Mouse (Mus musculus) limb, embryonic 11.5 days (tissue): ENCODE measurements around the gene Arhgap22. TPM values are rescaled to one million over a fixed set of nuclear protein-coding genes. Genes with fewer than 3 reads are reported as not detected.

Source experiments
- ATAC-seq: fragments of 200-750 bp; cut with Nextera tagmentation; 2 replicates; pipeline ENCODE4 v1.8.0; 2017; ENCODE audit warnings: low read depth; ENCODE audit not compliant: insufficient number of reproducible peaks, low FRiP score, low TSS enrichment
- DNase-seq: peaks from one replicate; pipeline ENCODE4 v3.0.0-alpha.2; 2015; ENCODE audit warnings: low spot score
- H3K27ac ChIP-seq: fragments of 300-500 bp; sonication (generic); replicated peaks from 2 replicates; pipeline ENCODE4 v1.5.1; 2014; ENCODE audit warnings: low read depth, mild to moderate bottlenecking, low read length
- H3K27me3 ChIP-seq: fragments of 300-500 bp; sonication (generic); 2 replicates; pipeline ENCODE4 v1.6.1; 2014; ENCODE audit warnings: mild to moderate bottlenecking, low read length, mixed read lengths; ENCODE audit not compliant: control insufficient read depth, insufficient read depth
- H3K36me3 ChIP-seq: fragments of 300-500 bp; sonication (generic); 2 replicates; pipeline ENCODE4 v1.6.1; 2014; ENCODE audit warnings: mild to moderate bottlenecking, low read length, moderate library complexity, mixed read lengths; ENCODE audit not compliant: control insufficient read depth, insufficient read depth
- H3K4me1 ChIP-seq: fragments of 300-500 bp; sonication (generic); 2 replicates; pipeline ENCODE4 v1.6.1; 2014; ENCODE audit warnings: low read length, mixed read lengths; ENCODE audit not compliant: control insufficient read depth, insufficient read depth
- H3K4me2 ChIP-seq: fragments of 300-500 bp; sonication (generic); 2 replicates; pipeline ENCODE4 v1.6.1; 2014; ENCODE audit warnings: low read depth, mild to moderate bottlenecking, moderate library complexity; ENCODE audit not compliant: severe bottlenecking
- H3K4me3 ChIP-seq: fragments of 300-500 bp; sonication (generic); 2 replicates; pipeline ENCODE4 v1.5.1; 2014; ENCODE audit warnings: low read depth, low read length
- H3K9ac ChIP-seq: fragments of 300-500 bp; sonication (generic); 2 replicates; pipeline ENCODE4 v1.6.1; 2014; ENCODE audit warnings: mild to moderate bottlenecking, low read length
- H3K9me3 ChIP-seq: fragments of 300-500 bp; sonication (generic); 2 replicates; pipeline ENCODE4 v1.6.1; 2016; ENCODE audit warnings: low read length; ENCODE audit not compliant: control insufficient read depth
- WGBS: fragments of 180-500 bp; shearing (Covaris S2); extraction: QIAGEN DNeasy Blood & Tissue Kit; methylation state at CpG from one replicate; pipeline ENCODE4 v1.1.7; 2014; 5-methylcytosine and 5-hydroxymethylcytosine counted together
- polyA plus RNA-seq: library from polyadenylated mRNA; unstranded; fragments of >200 nt; fragmentation: Nextera tagmentation; extraction: Ambion mirVana; gene quantifications from 2 replicates; pipeline ENCODE4 v1.2.1, GENCODE M21; 2014

The Arhgap22 gene
- polyA plus RNA-seq, 1 experiment from 2014 or later: 2.7 TPM

DNA sequence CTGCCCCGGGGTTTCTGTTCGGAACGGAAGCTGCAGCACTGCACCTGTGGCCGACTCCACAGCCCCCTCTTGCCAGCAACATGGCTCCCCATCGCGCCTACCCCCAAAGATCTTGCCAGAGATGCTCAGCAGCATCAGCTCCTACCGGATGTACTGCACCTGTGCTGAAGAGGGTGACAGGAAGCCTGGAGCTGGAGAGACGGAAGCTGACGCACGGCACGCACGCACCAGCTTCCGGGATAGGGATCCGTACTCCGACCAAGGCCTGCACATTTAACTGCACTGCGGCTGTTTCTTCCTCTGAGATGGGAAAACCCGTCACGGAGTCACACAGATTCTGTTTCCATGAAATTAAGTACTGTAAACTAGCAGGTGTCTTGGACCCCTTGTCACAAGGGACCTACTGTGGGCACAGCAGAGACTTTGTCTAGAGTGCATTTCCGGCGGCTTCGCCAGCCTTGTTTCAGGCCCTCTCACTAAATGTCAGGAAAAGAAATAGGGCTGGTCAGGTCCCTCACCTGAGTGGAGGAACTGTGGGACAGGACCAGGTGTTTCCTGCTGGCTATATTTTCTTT is 23.9 kb upstream of the Arhgap22 start:
- DNase-seq: no peak
- H3K27ac ChIP-seq: no peak overlapping the region
- no peak for ATAC-seq
- no peak overlapping the region for H3K4me3 ChIP-seq
- H3K4me2 ChIP-seq: no peak overlapping the region
- H3K27me3 ChIP-seq: no peaks in the 10 kb centered on the region
- H3K36me3 ChIP-seq: no peaks in the 10 kb centered on the region
- no peaks in the 10 kb centered on the region for H3K4me1 ChIP-seq
- 93% methylated on average over 21 of the region's 21 CpGs for WGBS
- H3K9ac ChIP-seq: no peak overlapping the region
- H3K9me3 ChIP-seq: no peaks in the 10 kb centered on the region

DNA sequence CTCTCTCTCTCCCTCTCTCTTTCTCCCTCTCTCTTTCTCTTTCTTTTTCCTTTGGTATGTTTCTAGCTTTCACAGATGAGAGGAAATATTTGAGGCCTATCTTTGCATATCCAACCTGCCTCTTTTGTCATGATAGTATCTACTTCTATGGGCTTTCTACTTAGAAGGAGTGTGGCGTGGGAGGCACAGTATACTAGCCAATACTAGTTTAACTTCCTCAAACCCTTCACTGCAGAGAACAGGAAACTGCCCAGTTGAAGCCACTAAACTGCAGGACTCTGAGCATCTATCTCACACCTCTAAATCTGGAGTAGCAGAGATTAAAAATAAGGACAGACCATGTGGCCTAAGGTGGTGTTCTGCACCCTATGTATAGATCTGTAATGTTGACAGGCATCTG is 23.2 kb upstream of the Arhgap22 start:
- Histone ChIP-seq H3K4me2 (no peak overlapping the region), H3K4me3 (no peak overlapping the region), H3K9ac (no peak overlapping the region), H3K27me3 (no peaks in the 10 kb centered on the region), H3K36me3 (no peaks in the 10 kb centered on the region), H3K9me3 (no peaks in the 10 kb centered on the region), H3K4me1 (no peaks in the 10 kb centered on the region), H3K27ac (no peak overlapping the region)
- ATAC-seq (no peak), DNase-seq (no peak)
- 69% methylated on average over 1 of the region's 1 CpGs for WGBS

DNA sequence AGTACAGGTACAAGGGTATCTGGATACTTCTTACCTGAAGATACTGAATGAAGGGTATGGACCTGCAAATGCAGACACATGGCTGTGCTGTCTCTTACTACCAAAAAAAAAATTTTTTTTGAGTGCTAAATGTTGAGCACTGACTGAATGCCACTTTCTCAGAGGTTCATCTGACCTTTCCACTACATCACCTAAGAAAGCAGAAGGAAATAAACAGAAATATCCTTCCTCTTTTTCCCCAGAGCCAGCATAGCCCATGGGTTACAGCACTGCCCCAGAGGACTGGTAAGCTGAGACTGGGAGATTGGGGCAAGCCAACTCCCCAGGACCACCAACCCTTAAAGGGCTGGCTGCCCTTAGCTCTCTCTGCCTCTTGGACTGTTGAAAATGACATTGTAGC is 20.1 kb upstream of the Arhgap22 start:
- Histone ChIP-seq H3K4me2 (no peak overlapping the region), H3K27me3 (no peaks in the 10 kb centered on the region), H3K4me3 (no peak overlapping the region), H3K9ac (no peak overlapping the region), H3K27ac (no peak overlapping the region), H3K36me3 (no peaks in the 10 kb centered on the region), H3K4me1 (no peaks in the 10 kb centered on the region), H3K9me3 (no peaks in the 10 kb centered on the region)
- ATAC-seq (no peak), DNase-seq (no peak)

DNA sequence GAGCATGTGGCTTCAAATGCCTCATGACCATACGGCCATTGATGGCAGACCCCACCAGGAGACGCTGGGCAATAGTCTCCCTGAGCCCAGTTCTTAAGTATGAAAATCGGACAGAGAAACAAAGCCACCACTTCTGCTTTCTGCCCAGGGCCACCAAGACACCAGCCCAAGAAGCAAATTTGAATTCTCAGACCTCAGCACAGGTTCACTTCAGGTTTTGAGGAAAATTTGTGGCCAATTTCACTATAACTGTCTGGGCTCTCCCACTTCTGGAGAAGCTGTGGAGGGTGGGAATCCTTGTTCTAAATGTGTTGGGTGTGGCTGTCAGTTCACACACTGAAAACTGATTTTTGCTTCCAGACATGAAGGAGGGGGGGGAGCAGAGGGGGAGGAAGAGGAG is 19.6 kb upstream of the Arhgap22 start:
- 74% methylated on average over 3 of the region's 3 CpGs for WGBS
- no peaks in the 10 kb centered on the region for H3K4me1 ChIP-seq
- DNase-seq: no peak
- no peak overlapping the region for H3K4me2 ChIP-seq
- no peaks in the 10 kb centered on the region for H3K9me3 ChIP-seq
- no peak for ATAC-seq
- no peaks in the 10 kb centered on the region for H3K36me3 ChIP-seq
- H3K27ac ChIP-seq: no peak overlapping the region
- H3K27me3 ChIP-seq: no peaks in the 10 kb centered on the region
- no peak overlapping the region for H3K4me3 ChIP-seq
- no peak overlapping the region for H3K9ac ChIP-seq

DNA sequence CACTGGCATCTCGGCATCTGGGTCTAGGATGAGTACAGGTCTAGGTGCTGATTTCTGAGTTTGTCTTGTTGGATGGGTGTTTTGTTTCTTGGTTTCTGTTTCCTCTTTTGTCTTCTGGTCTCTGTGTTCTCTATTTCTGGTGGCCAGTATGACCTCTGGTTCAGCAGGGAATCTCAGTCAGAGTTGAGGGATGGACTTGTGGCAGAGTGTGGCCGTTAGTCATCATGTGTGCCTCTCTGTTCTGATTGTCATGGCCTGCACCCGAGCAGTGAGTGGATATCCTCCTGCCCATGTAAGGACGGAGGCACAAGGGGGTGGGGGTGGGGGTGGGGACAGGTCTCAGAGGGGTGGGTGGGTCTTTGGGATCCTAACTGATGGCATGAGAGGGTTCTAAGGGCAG is 11.7 kb upstream of the Arhgap22 start:
- no peaks in the 10 kb centered on the region for H3K9me3 ChIP-seq
- H3K4me3 ChIP-seq: no peak overlapping the region
- H3K27me3 ChIP-seq: no peaks in the 10 kb centered on the region
- DNase-seq (no peak), ATAC-seq (no peak)
- H3K36me3 ChIP-seq: no peaks in the 10 kb centered on the region
- H3K27ac ChIP-seq: no peak overlapping the region
- WGBS: 75% methylated on average over 4 of the region's 4 CpGs
- no peak overlapping the region for H3K9ac ChIP-seq
- H3K4me1 ChIP-seq: no peaks in the 10 kb centered on the region
- H3K4me2 ChIP-seq: no peak overlapping the region

DNA sequence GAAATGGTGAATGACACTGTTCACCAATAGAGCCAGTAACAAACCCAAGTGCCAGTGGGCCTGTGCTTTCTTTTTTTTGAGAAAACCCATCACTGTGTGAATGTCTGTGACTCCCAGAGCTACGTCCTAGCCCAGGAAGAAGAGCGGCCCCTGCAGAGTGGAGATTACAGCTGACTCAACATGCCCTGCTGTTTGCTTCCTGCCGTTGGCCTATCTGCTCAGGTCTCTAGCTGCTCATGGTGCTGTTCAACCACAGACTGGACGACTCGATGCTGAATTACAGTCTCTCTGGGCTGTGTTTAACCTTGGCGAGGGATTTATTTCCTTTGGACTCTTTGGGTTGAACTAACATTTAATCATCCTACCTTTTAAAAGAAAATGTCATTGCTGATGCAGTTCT is 10.9 kb upstream of the Arhgap22 start:
- Histone ChIP-seq H3K4me2 (no peak overlapping the region), H3K9me3 (no peaks in the 10 kb centered on the region), H3K4me1 (no peaks in the 10 kb centered on the region), H3K36me3 (no peaks in the 10 kb centered on the region), H3K9ac (no peak overlapping the region), H3K27ac (no peak overlapping the region), H3K4me3 (no peak overlapping the region), H3K27me3 (no peaks in the 10 kb centered on the region)
- no peak for ATAC-seq
- DNase-seq: no peak
- 83% methylated on average over 6 of the region's 6 CpGs for WGBS

DNA sequence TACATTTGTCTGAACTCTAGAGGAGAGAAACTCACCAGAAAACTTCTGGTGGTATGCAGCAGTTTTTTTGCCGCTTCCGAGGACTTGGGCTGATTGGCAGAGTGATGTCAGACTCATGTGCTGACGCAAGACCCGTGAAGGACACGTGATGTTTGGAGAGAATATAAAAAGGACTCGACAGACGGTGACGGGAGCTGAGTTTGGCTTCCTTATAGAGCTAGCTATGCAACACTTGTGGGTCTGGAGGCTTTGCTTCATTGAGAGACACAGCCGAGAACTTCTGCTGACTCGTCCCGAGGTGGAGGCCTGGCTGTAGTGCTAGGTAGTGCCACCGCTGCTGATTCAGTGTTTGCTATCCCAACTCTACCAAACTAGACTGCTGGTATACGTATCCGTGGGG is 10.0 kb upstream of the Arhgap22 start:
- 89% methylated on average over 14 of the region's 14 CpGs for WGBS
- no peak for DNase-seq

DNA sequence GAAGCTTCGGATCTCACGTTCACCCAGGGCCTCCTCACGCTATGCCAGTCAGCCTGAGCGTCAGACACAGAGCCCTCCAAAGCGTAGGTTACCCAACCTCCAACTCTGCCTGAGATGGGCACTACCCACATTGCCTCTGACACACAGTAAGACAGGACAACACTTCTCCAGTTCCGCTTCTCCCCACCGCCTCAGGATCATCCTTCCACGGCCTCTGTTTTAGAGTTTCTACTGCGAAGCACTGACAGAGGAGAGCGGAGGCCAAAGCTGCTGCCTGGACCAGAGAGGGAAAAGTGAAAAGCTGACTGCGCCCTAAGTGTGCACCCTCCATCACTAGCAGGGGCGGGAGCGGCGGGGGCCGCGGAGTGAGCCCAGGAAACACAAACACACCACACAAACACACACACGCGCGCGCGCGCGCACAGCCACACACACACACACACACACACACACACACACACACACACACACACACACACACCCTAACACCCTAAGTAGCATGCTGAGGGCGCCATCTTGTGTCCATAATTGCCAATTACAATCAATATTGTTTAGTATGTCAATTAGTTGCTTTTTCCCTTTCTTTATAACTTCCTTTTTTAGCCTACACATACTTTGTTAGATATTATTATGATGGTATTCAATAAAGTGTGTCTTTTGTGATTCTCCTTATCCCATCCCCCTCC is 8.4 kb upstream of the Arhgap22 start:
- no peaks in the 10 kb centered on the region for H3K36me3 ChIP-seq
- ATAC-seq (no peak), DNase-seq (no peak)
- H3K27ac ChIP-seq: no peak overlapping the region
- peak overlapping the region; percentile 12; the same call in 1 of the 2 replicates for H3K4me3 ChIP-seq
- peak overlapping the region; percentile 25 for H3K4me2 ChIP-seq
- 41% methylated on average over 24 of the region's 24 CpGs for WGBS
- H3K9ac ChIP-seq: no peak overlapping the region
- H3K9me3 ChIP-seq: no peaks in the 10 kb centered on the region
- H3K27me3 ChIP-seq: no peaks in the 10 kb centered on the region
- H3K4me1 ChIP-seq: no peaks in the 10 kb centered on the region

More for the DNA sequence above, 10.0 kb upstream of the Arhgap22 start:
- no peak overlapping the region for H3K27ac ChIP-seq
- H3K27me3 ChIP-seq: no peaks in the 10 kb centered on the region
- no peaks in the 10 kb centered on the region for H3K36me3 ChIP-seq
- H3K9ac ChIP-seq: no peak overlapping the region
- H3K9me3 ChIP-seq: no peaks in the 10 kb centered on the region
- H3K4me3 ChIP-seq: no peak overlapping the region
- no peak overlapping the region for H3K4me2 ChIP-seq
- ATAC-seq: no peak
- no peaks in the 10 kb centered on the region for H3K4me1 ChIP-seq

DNA sequence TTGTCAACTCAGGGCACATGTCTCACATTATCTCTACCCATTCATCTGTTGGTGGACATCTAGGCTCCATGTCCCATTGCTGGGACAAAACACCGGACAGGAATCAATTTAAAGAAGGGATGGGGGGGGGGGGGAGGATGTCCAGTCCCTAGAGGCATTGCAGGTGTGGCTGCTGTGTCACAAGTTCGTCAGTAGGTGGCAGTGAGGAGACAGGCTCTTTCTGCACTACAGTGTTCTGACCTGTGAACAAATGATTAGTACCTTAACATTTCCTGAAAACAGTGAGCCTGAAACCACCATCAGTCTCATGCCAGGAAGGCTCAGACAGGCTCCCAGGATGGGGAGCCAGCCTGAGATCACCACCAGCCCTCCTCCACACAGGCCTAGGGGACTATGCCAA is 6.8 kb upstream of the Arhgap22 start:
- H3K9ac ChIP-seq: no peak overlapping the region
- 14% methylated on average over 2 of the region's 2 CpGs for WGBS
- no peak overlapping the region for H3K4me2 ChIP-seq
- no peaks in the 10 kb centered on the region for H3K27me3 ChIP-seq
- H3K36me3 ChIP-seq: no peaks in the 10 kb centered on the region
- DNase-seq (peak; percentile 38), ATAC-seq (no peak)
- no peaks in the 10 kb centered on the region for H3K9me3 ChIP-seq
- H3K4me1 ChIP-seq: no peaks in the 10 kb centered on the region
- H3K4me3 ChIP-seq: no peak overlapping the region
- no peak overlapping the region for H3K27ac ChIP-seq
